In genomic region chr6:42350021-42350967, GRCm38 (mm10) we compare ENCODE assay signal across 8 mouse cellular contexts. TPM values are rescaled to one million over a fixed set of nuclear protein-coding genes. Genes with fewer than 3 reads are reported as not detected.
DNase-seq lines count a peak whose midpoint lies in the region; ATAC-seq and TF ChIP-seq lines count a peak whose summit lies in the region.

No protein-coding gene starts in this region.

- H3K79me2 ChIP-seq in heart, adult 2 months (replicated peaks; ENCODE audit: control insufficient read depth, insufficient read depth, low read length), result no peaks in the 10 kb centered on the region

- peak overlapping the region; percentile 98 for H3K9ac ChIP-seq in heart, adult 2 months (ENCODE audit: low read depth, low read length)
- peak overlapping the region; percentile 87 for H3K9ac ChIP-seq in limb, embryonic 12.5 days (replicated peaks)
- peak overlapping the region; percentile 74 for H3K9ac ChIP-seq in midbrain, embryonic 15.5 days

- TF ChIP-seq CTCF in heart, adult 2 months (IDR thresholded peaks at IDR 0.05), result peak; percentile 16; the same call in 1 of the 2 replicates
- no peak for TF ChIP-seq CTCF in kidney, adult 2 months (conservative IDR thresholded peaks at IDR 0.05; ENCODE audit: insufficient read depth, insufficient read length, low read depth, low read length)

- intact Hi-C loops in heart, adult 2 months (cut with DNase I), result loop anchor here (5.0 kb wide), 2 partner anchors 82 to 192 kb away; partner anchors contain the start of gene Tas2r126

- 1% methylated on average over 58 of the region's 72 CpGs for WGBS in heart, adult 2 months
- 2% methylated on average over 72 of the region's 72 CpGs for WGBS in kidney, adult 2 months
- WGBS in limb, embryonic 12.5 days, result under 1% methylated on average over 72 of the region's 72 CpGs
- under 1% methylated on average over 68 of the region's 72 CpGs for WGBS in midbrain, embryonic 15.5 days

- peaks cover 26% of the 10 kb centered on the region for H3K36me3 ChIP-seq in heart, adult 2 months (ENCODE audit: control insufficient read depth, insufficient read depth, low read length)
- H3K36me3 ChIP-seq in kidney, adult 2 months (ENCODE audit: control insufficient read depth, insufficient read depth, low read length), result no peaks in the 10 kb centered on the region; the same call in 1 of the 2 replicates
- H3K36me3 ChIP-seq in limb, embryonic 12.5 days, result peaks cover 37% of the 10 kb centered on the region
- no peaks in the 10 kb centered on the region for H3K36me3 ChIP-seq in midbrain, embryonic 15.5 days (replicated peaks)

- H3K4me2 ChIP-seq in limb, embryonic 12.5 days, result peak overlapping the region; percentile 88
- peak overlapping the region; percentile 95 for H3K4me2 ChIP-seq in midbrain, embryonic 15.5 days

- peaks cover 21% of the 10 kb centered on the region for H3K4me1 ChIP-seq in heart, adult 2 months (ENCODE audit: control insufficient read depth, insufficient read depth, low read length)
- H3K4me1 ChIP-seq in kidney, adult 2 months (ENCODE audit: control insufficient read depth, insufficient read depth, low read length), result peaks cover 21% of the 10 kb centered on the region
- H3K4me1 ChIP-seq in limb, embryonic 12.5 days (replicated peaks), result peaks cover 44% of the 10 kb centered on the region
- peaks cover 38% of the 10 kb centered on the region for H3K4me1 ChIP-seq in midbrain, embryonic 15.5 days

- peak; percentile 80 for TF ChIP-seq POLR2A in heart, adult 2 months (IDR thresholded peaks at IDR 0.05; ENCODE audit: insufficient read depth, low read depth, low read length)
- peak; percentile 80 for TF ChIP-seq POLR2A in kidney, adult 2 months (IDR thresholded peaks at IDR 0.05; ENCODE audit: low read depth, low read length)

- ATAC-seq in limb, embryonic 12.5 days (ENCODE audit: insufficient number of reproducible peaks, insufficient read depth, low FRiP score, low TSS enrichment, low read depth), result peak; percentile 52
- ATAC-seq in midbrain, embryonic 15.5 days (replicated peaks), result peak; percentile 72

- peak overlapping the region; percentile 99 for H3K27ac ChIP-seq in heart, adult 2 months
- peak overlapping the region; percentile 70 for H3K27ac ChIP-seq in kidney, adult 2 months (ENCODE audit: insufficient read depth, low read depth, low read length)
- peak overlapping the region; percentile 97 for H3K27ac ChIP-seq in limb, embryonic 12.5 days
- peak overlapping the region; percentile 84 for H3K27ac ChIP-seq in midbrain, embryonic 15.5 days

- H3K27me3 ChIP-seq in heart, adult 2 months (ENCODE audit: control insufficient read depth, insufficient read depth, low read length), result no peaks in the 10 kb centered on the region
- no peaks in the 10 kb centered on the region for H3K27me3 ChIP-seq in kidney, adult 2 months (replicated peaks; ENCODE audit: control insufficient read depth, insufficient read depth, low read length)
- H3K27me3 ChIP-seq in limb, embryonic 12.5 days, result no peaks in the 10 kb centered on the region
- no peaks in the 10 kb centered on the region for H3K27me3 ChIP-seq in midbrain, embryonic 15.5 days (replicated peaks)

- peak overlapping the region; percentile 78 for H3K4me3 ChIP-seq in heart, adult 2 months
- H3K4me3 ChIP-seq in kidney, adult 2 months (ENCODE audit: insufficient read depth, low read depth, low read length), result peak overlapping the region; percentile 71
- peak overlapping the region; percentile 83 for H3K4me3 ChIP-seq in limb, embryonic 12.5 days (replicated peaks)
- peak overlapping the region; percentile 72 for H3K4me3 ChIP-seq in midbrain, embryonic 15.5 days

- DNase-seq in 3T3-L1 (ENCODE audit: low read depth, low spot score), result peak; percentile 95
- DNase-seq in adrenal gland, adult 18-20 months (ENCODE audit: low spot score in 2 of 2), result peak; percentile 81 to 86
- DNase-seq in embryo, embryonic 9.5 days (ENCODE audit: extremely low spot score), result peak; percentile 61
- DNase-seq in heart, adult 2 months, result peak; percentile 85 to 88
- DNase-seq in kidney, adult 2 months, result peak; percentile 96
- peak; percentile 74 for DNase-seq in testis, postnatal 14 days (ENCODE audit: low spot score)

- 0 out of 2 replicates have a peak, but pooled peaks have one; percentile 23 for TF ChIP-seq EP300 in heart, adult 2 months (IDR thresholded peaks at IDR 0.05; ENCODE audit: insufficient read depth, low read depth, low read length)

- H3K9me3 ChIP-seq in limb, embryonic 12.5 days, result no peaks in the 10 kb centered on the region
- no peaks in the 10 kb centered on the region for H3K9me3 ChIP-seq in midbrain, embryonic 15.5 days

RNA-seq across cellular contexts. Expression of gene Zyx, which starts 0.9 kb away (rescaled TPM):
- 100 to 1,000 TPM; 115 to 138 TPM for total RNA-seq in adrenal gland, adult 18-20 months (2021)
- 10 to 100 TPM; 45.8 to 60.2 TPM for total RNA-seq in heart, adult 2 months (2021)
- polyA plus RNA-seq in heart, adult 2 months (2012; rRNA removed), result 77.7 and 110 TPM in 2 replicates
- polyA plus RNA-seq in kidney, adult 2 months (2012; rRNA removed), result 90.0 and 94.2 TPM in 2 replicates
- polyA plus RNA-seq in limb, embryonic 12.5 days (2016; fragmentation: Nextera tagmentation; extraction: Ambion mirVana), result 86.1 and 109 TPM in 2 replicates
- polyA plus RNA-seq in midbrain, embryonic 15.5 days (2015; fragmentation: Nextera tagmentation; extraction: Ambion mirVana), result 54.9 and 56.0 TPM in 2 replicates

RNA-seq across cellular contexts. Expression of gene Epha1, which starts 22.8 kb away (rescaled TPM):
- total RNA-seq in adrenal gland, adult 18-20 months (2021), result under 1 TPM; 0.45 to 0.46 TPM
- total RNA-seq in heart, adult 2 months (2021), result under 1 TPM; 0.14 to 0.16 TPM
- polyA plus RNA-seq in heart, adult 2 months (2012; rRNA removed), result 0.50 and 0.94 TPM in 2 replicates
- polyA plus RNA-seq in kidney, adult 2 months (2012; rRNA removed), result 17.0 and 20.0 TPM in 2 replicates
- 7.8 and 9.0 TPM in 2 replicates for polyA plus RNA-seq in limb, embryonic 12.5 days (2016; fragmentation: Nextera tagmentation; extraction: Ambion mirVana)
- 0.37 and 0.43 TPM in 2 replicates for polyA plus RNA-seq in midbrain, embryonic 15.5 days (2015; fragmentation: Nextera tagmentation; extraction: Ambion mirVana)

RNA-seq across cellular contexts. Expression of gene Fam131b, which starts 25.9 kb away (rescaled TPM):
- under 1 TPM; 0.13 to 0.29 TPM for total RNA-seq in adrenal gland, adult 18-20 months (2021)
- total RNA-seq in heart, adult 2 months (2021), result under 1 TPM; 0.60 to 0.61 TPM
- polyA plus RNA-seq in heart, adult 2 months (2012; rRNA removed), result 0.82 and 0.88 TPM in 2 replicates
- 0.05 TPM in 2 replicates for polyA plus RNA-seq in kidney, adult 2 months (2012; rRNA removed)
- polyA plus RNA-seq in limb, embryonic 12.5 days (2016; fragmentation: Nextera tagmentation; extraction: Ambion mirVana), result 0.68 and 0.79 TPM in 2 replicates
- polyA plus RNA-seq in midbrain, embryonic 15.5 days (2015; fragmentation: Nextera tagmentation; extraction: Ambion mirVana), result 7.4 and 8.0 TPM in 2 replicates

RNA-seq across cellular contexts. Expression of gene Tas2r143, which starts 49.7 kb away (rescaled TPM):
- total RNA-seq in adrenal gland, adult 18-20 months (2021), result 1 to 10 TPM in 1 of 2 experiments, not detected in 1; 4.5 TPM
- not detected for total RNA-seq in heart, adult 2 months (2021)
- polyA plus RNA-seq in heart, adult 2 months (2012; rRNA removed), result 0.20 and 0.29 TPM in 2 replicates
- polyA plus RNA-seq in kidney, adult 2 months (2012; rRNA removed), result not detected in 2 replicates
- not detected in 2 replicates for polyA plus RNA-seq in limb, embryonic 12.5 days (2016; fragmentation: Nextera tagmentation; extraction: Ambion mirVana)
- not detected in 2 replicates for polyA plus RNA-seq in midbrain, embryonic 15.5 days (2015; fragmentation: Nextera tagmentation; extraction: Ambion mirVana)

RNA-seq across cellular contexts. Expression of gene Tas2r135, which starts 54.9 kb away (rescaled TPM):
- 1 to 10 TPM in 1 of 2 experiments, under 1 TPM in 1; 0.38 to 3.4 TPM for total RNA-seq in adrenal gland, adult 18-20 months (2021)
- total RNA-seq in heart, adult 2 months (2021), result under 1 TPM in 1 of 2 experiments, not detected in 1; 0.27 TPM
- polyA plus RNA-seq in heart, adult 2 months (2012; rRNA removed), result not detected in 2 replicates
- not detected in 2 replicates for polyA plus RNA-seq in kidney, adult 2 months (2012; rRNA removed)
- not detected in 2 replicates for polyA plus RNA-seq in limb, embryonic 12.5 days (2016; fragmentation: Nextera tagmentation; extraction: Ambion mirVana)
- not detected in 2 replicates for polyA plus RNA-seq in midbrain, embryonic 15.5 days (2015; fragmentation: Nextera tagmentation; extraction: Ambion mirVana)

Comparison
In these comparisons a context has a peak if more than half of its experiments do, and no peak if none do; other contexts are left out.
1. Peak in every context shown above with its lines: DNase-seq, ATAC-seq, H3K4me3 ChIP-seq and H3K27ac ChIP-seq.